Mouse (Mus musculus) hindbrain, embryonic 16.5 days (tissue): Measurements from ENCODE around the gene Atat1. TPM values are rescaled to one million over a fixed set of nuclear protein-coding genes. Genes with fewer than 3 reads are reported as not detected.

Source experiments
- ATAC-seq: fragments of 200-750 bp; cut with Nextera tagmentation; 2 replicates; pipeline ENCODE4 v1.8.0; 2017; ENCODE audit warnings: moderate TSS enrichment, moderate library complexity
- H3K27ac ChIP-seq: fragments of 300-500 bp; sonication (generic); 2 replicates; pipeline ENCODE4 v1.5.1; 2014; ENCODE audit warnings: low read depth, mild to moderate bottlenecking, control low read depth, low read length, moderate library complexity
- H3K27me3 ChIP-seq: fragments of 300-500 bp; sonication (generic); replicated peaks from 2 replicates; pipeline ENCODE4 v1.6.1; 2014; ENCODE audit warnings: low read length; ENCODE audit not compliant: control insufficient read depth, insufficient read depth
- H3K36me3 ChIP-seq: fragments of 300-500 bp; sonication (generic); 2 replicates; pipeline ENCODE4 v1.6.1; 2014; ENCODE audit warnings: mild to moderate bottlenecking, low read length, moderate library complexity, mixed read lengths; ENCODE audit not compliant: control insufficient read depth, insufficient read depth
- H3K4me1 ChIP-seq: fragments of 300-500 bp; sonication (generic); 2 replicates; pipeline ENCODE4 v1.6.1; 2014; ENCODE audit warnings: low read depth, low read length; ENCODE audit not compliant: control insufficient read depth, insufficient read depth
- H3K4me2 ChIP-seq: fragments of 300-500 bp; sonication (generic); 2 replicates; pipeline ENCODE4 v1.6.1; 2014; ENCODE audit warnings: mild to moderate bottlenecking, low read length, control low read depth, moderate library complexity
- H3K4me3 ChIP-seq: fragments of 300-500 bp; sonication (generic); 2 replicates; pipeline ENCODE4 v1.5.1; 2014; ENCODE audit warnings: mild to moderate bottlenecking, low read length, control low read depth, moderate library complexity
- H3K9ac ChIP-seq: fragments of 300-500 bp; sonication (generic); 2 replicates; pipeline ENCODE4 v1.6.1; 2014; ENCODE audit warnings: low read depth, mild to moderate bottlenecking, control low read depth, low read length, moderate library complexity
- H3K9me3 ChIP-seq: fragments of 300-500 bp; sonication (generic); 2 replicates; pipeline ENCODE4 v1.6.1; 2014; ENCODE audit warnings: mild to moderate bottlenecking, low read length, moderate library complexity; ENCODE audit not compliant: control insufficient read depth
- WGBS: fragments of 180-500 bp; shearing (Covaris S2); extraction: QIAGEN DNeasy Blood & Tissue Kit; methylation state at CpG from one replicate; pipeline ENCODE4 v1.1.7; 2014; 5-methylcytosine and 5-hydroxymethylcytosine counted together
- polyA plus RNA-seq: library from polyadenylated mRNA; unstranded; fragments of >200 nt; fragmentation: Nextera tagmentation; extraction: Ambion mirVana; gene quantifications from 2 replicates; pipeline ENCODE4 v1.2.1, GENCODE M21; 2015

Atat1 gene
- polyA plus RNA-seq, 1 experiment from 2014 or later = 287 TPM

GRCm38 (mm10) chr17:35887725-35888124 is 22.1 kb downstream of the Atat1 start:
- Histone ChIP-seq H3K9me3 (no peaks in the 10 kb centered on the region), H3K9ac (no peak overlapping the region), H3K27me3 (no peaks in the 10 kb centered on the region), H3K4me1 (no peaks in the 10 kb centered on the region), H3K4me3 (no peak overlapping the region), H3K4me2 (no peak overlapping the region), H3K27ac (no peak overlapping the region), H3K36me3 (peaks cover 69% of the 10 kb centered on the region)
- 75% methylated on average over 7 of the region's 17 CpGs for WGBS
- ATAC-seq = no peak

- 99% methylated on average over 14 of the region's 14 CpGs for WGBS
- no peak for ATAC-seq
- Histone ChIP-seq H3K27ac (no peak overlapping the region), H3K4me2 (no peak overlapping the region), H3K36me3 (peaks cover 51% of the 10 kb centered on the region), H3K9ac (no peak overlapping the region), H3K27me3 (no peaks in the 10 kb centered on the region), H3K4me1 (peaks cover 11% of the 10 kb centered on the region), H3K4me3 (no peak overlapping the region), H3K9me3 (no peaks in the 10 kb centered on the region)
Measured at GRCm38 (mm10) chr17:35883777-35884176, 26.1 kb downstream of the Atat1 start.

- Histone ChIP-seq H3K4me1 (peaks cover 11% of the 10 kb centered on the region), H3K36me3 (peaks cover 42% of the 10 kb centered on the region), H3K9me3 (no peaks in the 10 kb centered on the region), H3K4me3 (no peak overlapping the region), H3K9ac (no peak overlapping the region), H3K27me3 (no peaks in the 10 kb centered on the region), H3K27ac (no peak overlapping the region), H3K4me2 (no peak overlapping the region)
- 96% methylated on average over 16 of the region's 17 CpGs for WGBS
- ATAC-seq = no peak
Measured at GRCm38 (mm10) chr17:35882924-35883323, 27.0 kb downstream of the Atat1 start.

- peaks cover 11% of the 10 kb centered on the region for H3K4me1 ChIP-seq
- ATAC-seq = peak; percentile 93
- peaks cover 29% of the 10 kb centered on the region for H3K36me3 ChIP-seq
Measured at GRCm38 (mm10) chr17:35879245-35880057, 30.4 kb downstream of the Atat1 start, which contains the start of gene Dhx16. Gene Dhx16, plus strand, starts transcription at chr17:35879819.

GRCm38 (mm10) chr17:35874721-35875120 is 35.2 kb downstream of the Atat1 start:
- ATAC-seq = no peak
- H3K4me2 ChIP-seq = no peak overlapping the region
- no peaks in the 10 kb centered on the region for H3K27me3 ChIP-seq
- WGBS = 91% methylated on average over 6 of the region's 6 CpGs
- no peak overlapping the region for H3K27ac ChIP-seq
- peaks cover 15% of the 10 kb centered on the region for H3K36me3 ChIP-seq
- H3K4me3 ChIP-seq = no peak overlapping the region
- no peak overlapping the region for H3K9ac ChIP-seq
- H3K4me1 ChIP-seq = peaks cover 26% of the 10 kb centered on the region
- no peaks in the 10 kb centered on the region for H3K9me3 ChIP-seq

More at GRCm38 (mm10) chr17:35879245-35880057, 30.4 kb downstream of the Atat1 start, which contains the start of gene Dhx16:
- Histone ChIP-seq H3K9me3 (no peaks in the 10 kb centered on the region), H3K27ac (peak within 1 kb of the TSS; percentile 70), H3K27me3 (no peaks in the 10 kb centered on the region), H3K4me2 (peak within 1 kb of the TSS; percentile 73), H3K4me3 (peak within 1 kb of the TSS; percentile 69), H3K9ac (peak within 1 kb of the TSS; percentile 79)
- 6% methylated on average over 66 of the region's 66 CpGs for WGBS

GRCm38 (mm10) chr17:35873774-35874519 is 35.9 kb downstream of the Atat1 start:
- Histone ChIP-seq H3K9ac (no peak overlapping the region), H3K4me1 (peaks cover 29% of the 10 kb centered on the region), H3K27me3 (no peaks in the 10 kb centered on the region), H3K36me3 (peaks cover 15% of the 10 kb centered on the region), H3K27ac (no peak overlapping the region), H3K4me3 (no peak overlapping the region), H3K4me2 (peak overlapping the region; percentile 4; the same call in 1 of the 2 replicates), H3K9me3 (no peaks in the 10 kb centered on the region)
- 0 out of 2 replicates have a peak, but pooled peaks have one; percentile 6 for ATAC-seq
- WGBS = 35% methylated on average over 21 of the region's 21 CpGs

GRCm38 (mm10) chr17:35870884-35871696 is 38.8 kb downstream of the Atat1 start:
- Histone ChIP-seq H3K9ac (peak overlapping the region; percentile 5; the same call in 1 of the 2 replicates), H3K4me2 (peak overlapping the region; percentile 95), H3K9me3 (no peaks in the 10 kb centered on the region), H3K27me3 (no peaks in the 10 kb centered on the region), H3K4me1 (peaks cover 43% of the 10 kb centered on the region), H3K27ac (no peak overlapping the region; the same call in 1 of the 2 replicates), H3K36me3 (peaks cover 12% of the 10 kb centered on the region), H3K4me3 (peak overlapping the region; percentile 74)
- ATAC-seq = no peak
- 84% methylated on average over 8 of the region's 8 CpGs for WGBS

GRCm38 (mm10) chr17:35870151-35870883 is 39.6 kb downstream of the Atat1 start:
- WGBS = 65% methylated on average over 9 of the region's 9 CpGs
- Histone ChIP-seq H3K9me3 (no peaks in the 10 kb centered on the region), H3K27me3 (no peaks in the 10 kb centered on the region), H3K27ac (peak overlapping the region; percentile 3; the same call in 1 of the 2 replicates), H3K4me3 (peak overlapping the region; percentile 74), H3K4me2 (peak overlapping the region; percentile 95), H3K9ac (peak overlapping the region; percentile 95), H3K4me1 (peaks cover 43% of the 10 kb centered on the region), H3K36me3 (peaks cover 8% of the 10 kb centered on the region)
- no peak for ATAC-seq
